Mouse (Mus musculus) heart, embryonic 13.5 days (tissue): ENCODE measurements around the gene Taok3. TPM values are rescaled to one million over a fixed set of nuclear protein-coding genes. Genes with fewer than 3 reads are reported as not detected.
A peak's percentile ranks its signal among the peaks of the same experiment; 100 is the strongest.

Source experiments
- ATAC-seq: fragments of 200-750 bp; cut with Nextera tagmentation; 2 replicates; pipeline ENCODE4 v1.8.0; 2017; ENCODE audit warnings: moderate TSS enrichment; ENCODE audit not compliant: insufficient number of reproducible peaks, low FRiP score, low TSS enrichment; ENCODE audit errors: extremely low read depth
- H3K27ac ChIP-seq: fragments of 300-500 bp; sonication (generic); replicated peaks from 2 replicates; pipeline ENCODE4 v1.5.1; 2015; ENCODE audit warnings: moderate library complexity, mild to moderate bottlenecking, inconsistent platforms
- H3K27me3 ChIP-seq: fragments of 300-500 bp; sonication (generic); replicated peaks from 2 replicates; pipeline ENCODE4 v1.6.1; 2015; ENCODE audit warnings: mild to moderate bottlenecking, inconsistent platforms
- H3K36me3 ChIP-seq: fragments of 300-500 bp; sonication (generic); 2 replicates; pipeline ENCODE4 v1.6.1; 2015; ENCODE audit warnings: mild to moderate bottlenecking, inconsistent platforms
- H3K4me1 ChIP-seq: fragments of 300-500 bp; sonication (generic); 2 replicates; pipeline ENCODE4 v1.6.1; 2015; ENCODE audit warnings: inconsistent platforms
- H3K4me2 ChIP-seq: fragments of 300-500 bp; sonication (generic); 2 replicates; pipeline ENCODE4 v1.6.1; 2015; ENCODE audit warnings: inconsistent platforms, mild to moderate bottlenecking, moderate library complexity
- H3K4me3 ChIP-seq: fragments of 300-500 bp; sonication (generic); 2 replicates; pipeline ENCODE4 v1.5.1; 2015; ENCODE audit warnings: moderate library complexity, mild to moderate bottlenecking, inconsistent platforms
- H3K9ac ChIP-seq: fragments of 300-500 bp; sonication (generic); 2 replicates; pipeline ENCODE4 v1.6.1; 2015; ENCODE audit warnings: inconsistent platforms, mild to moderate bottlenecking, moderate library complexity
- H3K9me3 ChIP-seq: fragments of 300-500 bp; sonication (generic); 2 replicates; pipeline ENCODE4 v1.6.1; 2016; ENCODE audit warnings: inconsistent platforms
- WGBS: fragments of 180-500 bp; shearing (Covaris S2); methylation state at CpG from one replicate; pipeline ENCODE4 v1.1.7; 2015; ENCODE audit warnings: mixed read lengths; 5-methylcytosine and 5-hydroxymethylcytosine counted together
- polyA plus RNA-seq: library from polyadenylated mRNA; unstranded; fragments of >200 nt; fragmentation: Nextera tagmentation; extraction: Ambion mirVana; gene quantifications from 2 replicates; pipeline ENCODE4 v1.2.1, GENCODE M21; 2015

Gene Taok3
- polyA plus RNA-seq, 1 experiment from 2014 or later = 8.5 TPM

DNA sequence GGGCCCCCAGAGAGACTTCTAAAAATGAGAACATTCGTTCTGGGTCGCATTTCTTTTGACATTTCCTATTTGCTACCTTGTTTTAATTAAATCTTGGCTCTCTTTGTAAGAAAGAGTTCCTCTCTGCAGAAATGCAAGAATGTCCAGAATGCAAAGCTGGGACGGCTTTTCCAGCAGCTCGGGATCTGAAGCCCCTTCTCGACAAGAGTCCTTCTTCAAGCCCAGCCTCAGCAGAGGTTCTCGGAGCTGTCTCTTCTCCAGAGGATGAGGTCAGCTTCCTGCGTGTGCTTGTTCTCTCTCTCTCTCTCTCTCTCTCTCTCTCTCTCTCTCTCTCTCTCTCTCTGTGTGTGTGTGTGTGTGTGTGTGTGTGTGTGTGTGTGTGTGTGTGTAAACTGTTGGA lies 2.2 kb upstream of the Taok3 start:
- Histone ChIP-seq H3K36me3 (peaks cover 10% of the 10 kb centered on the region), H3K4me3 (no peak overlapping the region), H3K9me3 (no peaks in the 10 kb centered on the region), H3K4me1 (peaks cover 25% of the 10 kb centered on the region), H3K9ac (no peak overlapping the region), H3K4me2 (no peak overlapping the region), H3K27me3 (0 out of 2 replicates have a peak, but pooled peaks cover 10% of the 10 kb centered on the region), H3K27ac (no peak overlapping the region)
- WGBS = 63% methylated on average over 7 of the region's 7 CpGs
- ATAC-seq = no peak

DNA sequence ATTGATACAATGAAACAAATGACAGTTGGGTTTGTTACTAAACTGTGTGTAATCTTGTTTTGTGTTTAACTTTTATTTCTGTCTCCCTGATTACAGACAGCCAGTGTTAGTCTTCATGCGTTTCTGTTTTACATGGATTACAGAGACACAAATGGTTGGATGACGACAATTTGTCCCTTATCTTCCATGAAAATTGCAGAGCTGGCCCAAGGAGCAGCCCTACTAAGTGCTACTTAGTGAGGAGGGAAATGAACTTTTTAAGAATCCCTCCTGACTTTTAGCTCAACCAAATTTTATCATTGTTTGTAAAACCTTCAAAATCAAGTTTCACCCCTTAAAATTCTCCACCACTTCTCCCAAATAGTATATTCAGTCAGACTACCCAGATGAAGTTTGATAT lies 1.7 kb upstream of the Taok3 start:
- peaks cover 29% of the 10 kb centered on the region for H3K4me1 ChIP-seq

DNA sequence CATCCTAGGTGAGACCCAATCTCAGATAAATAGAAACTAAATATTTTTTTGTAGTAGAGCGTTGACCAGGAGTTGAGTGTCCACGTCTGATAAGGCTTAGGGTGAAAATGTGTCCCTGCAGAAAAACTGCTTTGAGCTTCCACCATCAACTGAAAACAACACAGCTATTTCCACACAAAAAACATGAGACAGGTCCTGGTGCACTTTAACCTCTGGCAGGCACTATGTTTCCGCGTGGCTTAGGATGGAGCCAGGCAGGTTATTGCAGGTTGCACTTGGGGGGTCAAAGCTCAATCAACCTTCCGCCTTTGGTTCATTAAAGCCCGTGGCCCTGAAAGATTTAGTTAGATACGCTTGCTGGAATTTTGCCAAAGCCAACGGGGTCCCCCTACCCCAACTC lies 1.1 kb upstream of the Taok3 start:
- WGBS = 67% methylated on average over 8 of the region's 8 CpGs

More for the DNA sequence above, 1.7 kb upstream of the Taok3 start:
- ATAC-seq = no peak
- 83% methylated on average over 2 of the region's 2 CpGs for WGBS
- Histone ChIP-seq H3K9ac (no peak overlapping the region), H3K27me3 (0 out of 2 replicates have a peak, but pooled peaks cover 10% of the 10 kb centered on the region), H3K4me3 (no peak overlapping the region), H3K4me2 (no peak overlapping the region), H3K27ac (no peak overlapping the region), H3K36me3 (peaks cover 5% of the 10 kb centered on the region), H3K9me3 (no peaks in the 10 kb centered on the region)

DNA sequence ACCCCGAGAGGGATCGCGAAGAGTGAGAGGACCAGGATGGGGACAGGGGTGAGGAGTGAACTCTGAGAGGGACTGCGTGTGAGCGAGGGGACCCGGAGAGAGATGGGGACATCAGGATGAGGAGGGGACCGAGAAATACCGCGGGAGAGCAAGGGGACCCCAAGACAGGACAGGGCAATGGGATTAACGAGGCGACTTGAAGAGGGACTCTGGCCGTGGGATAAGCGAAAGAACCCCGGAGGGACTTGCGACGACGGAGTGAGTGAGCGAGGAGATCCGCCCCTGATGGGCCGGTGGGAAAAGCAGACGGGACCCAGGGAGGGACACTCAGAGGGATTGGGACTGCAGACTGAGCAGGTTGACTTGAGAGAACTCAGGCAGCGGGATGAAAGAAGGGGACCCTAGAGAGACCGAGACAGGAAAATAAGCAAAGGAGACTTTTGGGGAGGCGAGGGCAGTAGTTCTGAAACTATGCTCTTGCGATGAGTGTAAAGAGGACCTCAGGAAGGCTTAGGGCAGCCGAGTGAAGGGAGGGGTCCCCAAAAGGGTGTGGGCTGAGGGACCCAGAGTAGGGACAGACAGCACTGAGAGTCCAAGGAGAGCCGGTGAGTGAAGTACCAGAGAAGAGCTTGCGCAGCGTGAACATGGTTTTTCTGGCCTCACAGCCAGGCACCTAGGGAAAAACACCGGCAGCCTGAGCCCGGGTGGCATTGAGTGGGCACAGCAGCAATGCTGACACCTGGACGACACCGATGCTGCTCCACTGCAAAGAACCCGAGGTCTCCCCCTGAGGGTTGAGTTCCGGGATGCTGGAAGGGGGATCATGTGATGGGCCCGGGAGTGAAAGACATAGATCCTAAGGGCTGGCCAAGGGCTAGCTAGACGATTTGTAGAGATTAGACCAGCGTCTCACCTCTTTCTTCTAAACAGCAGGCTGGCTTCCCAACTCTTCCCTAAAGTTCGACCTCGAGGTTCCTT lies 849 bp downstream of the Taok3 start:
- H3K36me3 ChIP-seq = no peaks in the 10 kb centered on the region

More for the DNA sequence above, 1.1 kb upstream of the Taok3 start:
- no peak for ATAC-seq
- no peak overlapping the region for H3K27ac ChIP-seq
- H3K9ac ChIP-seq = no peak overlapping the region
- H3K27me3 ChIP-seq = 0 out of 2 replicates have a peak, but pooled peaks cover 10% of the 10 kb centered on the region
- H3K4me1 ChIP-seq = peaks cover 29% of the 10 kb centered on the region
- no peaks in the 10 kb centered on the region; the same call in 1 of the 2 replicates for H3K36me3 ChIP-seq
- peak overlapping the region; percentile 96 for H3K4me2 ChIP-seq
- peak overlapping the region; percentile 82 for H3K4me3 ChIP-seq
- no peaks in the 10 kb centered on the region for H3K9me3 ChIP-seq

DNA sequence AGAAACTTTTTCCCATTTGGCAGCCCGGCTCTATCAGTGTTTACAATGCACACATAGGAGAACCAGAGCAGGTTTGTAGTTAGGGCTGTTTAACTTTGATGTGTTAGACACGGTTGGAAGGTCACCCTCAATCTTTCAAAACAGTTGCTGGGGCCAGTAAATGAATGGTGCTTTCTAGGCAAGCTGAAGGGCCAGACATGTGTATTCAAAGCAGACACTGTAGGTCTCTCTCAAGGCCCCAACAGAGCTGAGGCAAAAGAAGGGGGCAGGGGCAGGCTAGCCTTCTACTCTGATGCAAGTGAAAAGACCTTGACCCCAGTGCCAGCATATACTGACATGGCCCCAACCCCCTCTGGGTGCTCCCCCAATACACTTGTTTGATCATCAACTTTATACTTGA lies 1.7 kb downstream of the Taok3 start:
- ATAC-seq = no peak
- H3K4me3 ChIP-seq = peak overlapping the region; percentile 82
- H3K27me3 ChIP-seq = 0 out of 2 replicates have a peak, but pooled peaks cover 10% of the 10 kb centered on the region
- peaks cover 22% of the 10 kb centered on the region for H3K4me1 ChIP-seq
- WGBS = 7% methylated on average over 2 of the region's 2 CpGs
- no peaks in the 10 kb centered on the region for H3K9me3 ChIP-seq
- H3K36me3 ChIP-seq = no peaks in the 10 kb centered on the region
- H3K9ac ChIP-seq = no peak overlapping the region
- H3K27ac ChIP-seq = no peak overlapping the region
- peak overlapping the region; percentile 96 for H3K4me2 ChIP-seq

More for the DNA sequence above, 849 bp downstream of the Taok3 start:
- H3K27me3 ChIP-seq = 0 out of 2 replicates have a peak, but pooled peaks cover 10% of the 10 kb centered on the region
- H3K4me3 ChIP-seq = peak overlapping the region; percentile 82
- WGBS = under 1% methylated on average over 40 of the region's 40 CpGs
- peaks cover 22% of the 10 kb centered on the region for H3K4me1 ChIP-seq
- H3K9me3 ChIP-seq = no peaks in the 10 kb centered on the region
- H3K9ac ChIP-seq = peak overlapping the region; percentile 83
- no peak for ATAC-seq
- peak overlapping the region; percentile 96 for H3K4me2 ChIP-seq
- 0 out of 2 replicates have a peak overlapping the region, but pooled peaks have one; percentile 20 for H3K27ac ChIP-seq

DNA sequence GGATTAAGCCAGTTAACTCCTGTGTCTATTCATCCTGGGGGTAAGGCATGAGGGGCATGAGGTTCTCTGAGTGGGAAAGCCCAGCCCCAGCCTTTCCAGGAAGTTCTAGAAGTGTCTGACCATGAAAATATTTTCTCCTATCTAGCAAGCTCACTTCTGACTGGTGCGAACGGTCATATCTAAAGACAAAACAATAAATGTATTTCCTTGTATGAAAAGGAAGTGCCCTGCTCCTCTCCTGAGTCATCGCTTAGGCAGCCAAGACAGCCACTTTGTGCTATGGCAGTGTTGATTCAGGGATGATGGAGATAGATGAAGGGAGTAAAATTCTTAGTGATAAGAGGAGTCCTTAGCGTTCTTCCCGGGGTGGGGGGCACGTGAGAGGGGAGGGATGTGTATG lies 3.2 kb downstream of the Taok3 start:
- Histone ChIP-seq H3K9me3 (no peaks in the 10 kb centered on the region), H3K9ac (no peak overlapping the region), H3K4me2 (no peak overlapping the region), H3K27ac (no peak overlapping the region), H3K4me3 (no peak overlapping the region), H3K27me3 (0 out of 2 replicates have a peak, but pooled peaks cover 10% of the 10 kb centered on the region), H3K4me1 (peaks cover 22% of the 10 kb centered on the region), H3K36me3 (no peaks in the 10 kb centered on the region)
- WGBS = 47% methylated on average over 6 of the region's 6 CpGs
- no peak for ATAC-seq

DNA sequence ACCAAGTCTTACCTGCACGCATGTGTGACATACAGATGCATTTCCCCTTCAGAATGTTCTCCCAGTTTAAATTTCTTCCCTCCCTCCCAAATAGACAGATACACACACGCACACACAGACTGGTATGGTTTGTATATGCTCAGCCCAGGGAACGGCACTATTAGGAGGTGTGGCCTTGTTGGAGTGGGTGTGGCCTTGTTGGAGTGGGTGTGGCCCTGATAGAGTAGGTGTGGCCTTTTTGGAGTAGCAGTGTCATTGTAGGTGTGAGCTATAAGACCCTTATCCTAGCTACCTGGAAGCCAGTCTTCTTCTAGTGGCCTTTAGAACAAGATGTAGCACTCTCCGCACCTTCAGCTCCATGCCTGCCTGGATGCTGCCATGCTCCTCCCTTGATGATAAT lies 3.9 kb downstream of the Taok3 start:
- no peak overlapping the region for H3K27ac ChIP-seq
- no peaks in the 10 kb centered on the region for H3K9me3 ChIP-seq
- WGBS = 84% methylated on average over 4 of the region's 4 CpGs
- H3K4me2 ChIP-seq = no peak overlapping the region
- H3K4me1 ChIP-seq = peaks cover 20% of the 10 kb centered on the region
- 0 out of 2 replicates have a peak, but pooled peaks cover 10% of the 10 kb centered on the region for H3K27me3 ChIP-seq
- H3K36me3 ChIP-seq = no peaks in the 10 kb centered on the region
- no peak overlapping the region for H3K4me3 ChIP-seq
- ATAC-seq = no peak
- no peak overlapping the region for H3K9ac ChIP-seq

DNA sequence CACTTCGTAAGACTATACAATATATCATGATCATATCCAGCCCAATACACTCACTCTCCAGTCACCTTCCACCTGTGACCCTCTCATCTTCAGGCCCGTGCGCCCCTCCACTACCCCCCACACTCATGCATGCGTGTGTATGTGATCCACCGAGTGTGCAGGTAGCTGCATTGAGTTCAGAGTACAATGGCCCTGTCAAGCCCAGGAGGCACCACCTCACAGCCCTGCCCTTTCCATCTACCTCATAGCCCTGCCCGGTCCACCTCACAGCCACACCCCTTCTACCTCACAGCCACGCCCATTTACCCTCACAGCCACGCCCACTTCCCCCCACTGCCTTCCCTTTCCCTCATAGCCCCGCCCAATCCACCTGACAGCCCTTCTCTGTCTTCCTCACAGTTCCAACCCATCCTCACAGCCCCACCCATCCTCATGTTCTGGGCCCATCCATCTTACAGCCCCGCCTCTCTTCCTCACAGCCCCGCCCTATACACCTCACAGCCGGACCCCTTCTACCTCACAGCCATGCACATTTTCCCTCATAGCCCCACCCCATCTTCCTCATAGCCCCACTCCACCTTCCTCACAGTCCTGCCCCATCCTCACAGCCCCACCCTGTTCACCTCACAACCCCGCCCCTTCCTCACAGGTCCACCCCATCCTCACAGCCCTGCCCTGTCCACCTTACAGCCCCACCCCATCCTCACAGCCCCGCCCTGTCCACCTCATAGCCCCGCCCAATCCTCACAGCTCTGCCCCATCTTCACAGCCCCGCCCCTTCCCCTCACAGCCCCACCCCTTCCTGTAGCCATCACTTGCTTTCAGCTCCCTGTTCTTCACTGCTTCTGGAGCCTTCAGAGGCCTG lies 5.8 kb downstream of the Taok3 start:
- ATAC-seq = peak; percentile 70
- H3K9me3 ChIP-seq = no peaks in the 10 kb centered on the region
- no peaks in the 10 kb centered on the region for H3K36me3 ChIP-seq
- 82% methylated on average over 16 of the region's 16 CpGs for WGBS
- H3K27me3 ChIP-seq = 0 out of 2 replicates have a peak, but pooled peaks cover 10% of the 10 kb centered on the region
- no peak overlapping the region for H3K27ac ChIP-seq
- H3K4me2 ChIP-seq = no peak overlapping the region
- H3K4me1 ChIP-seq = peaks cover 14% of the 10 kb centered on the region
- H3K9ac ChIP-seq = no peak overlapping the region
- no peak overlapping the region for H3K4me3 ChIP-seq

DNA sequence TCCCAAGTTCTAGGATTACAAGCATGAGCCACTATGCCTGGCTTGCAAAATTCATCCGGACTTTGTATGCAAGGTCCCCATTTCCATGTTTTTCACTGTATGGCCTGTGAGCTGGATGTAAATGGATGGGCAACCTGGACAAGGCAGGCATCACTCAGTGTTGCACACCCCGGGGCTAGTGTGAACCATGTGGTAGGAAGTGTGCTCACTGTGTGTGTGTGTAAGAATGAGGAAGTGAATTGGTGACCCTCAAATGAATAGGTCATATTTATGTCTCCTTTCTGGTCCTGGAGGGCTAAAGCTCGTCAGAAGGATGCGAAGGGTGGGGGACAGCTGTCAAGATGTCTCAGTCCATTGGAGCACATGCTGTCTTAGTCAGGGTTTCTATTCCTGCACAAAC lies 7.1 kb downstream of the Taok3 start:
- Histone ChIP-seq H3K9ac (no peak overlapping the region), H3K9me3 (no peaks in the 10 kb centered on the region), H3K4me2 (no peak overlapping the region), H3K4me1 (0 out of 2 replicates have a peak, but pooled peaks cover 4% of the 10 kb centered on the region), H3K27ac (no peak overlapping the region), H3K27me3 (0 out of 2 replicates have a peak, but pooled peaks cover 4% of the 10 kb centered on the region), H3K4me3 (no peak overlapping the region), H3K36me3 (no peaks in the 10 kb centered on the region)
- no peak for ATAC-seq
- 82% methylated on average over 4 of the region's 4 CpGs for WGBS

DNA sequence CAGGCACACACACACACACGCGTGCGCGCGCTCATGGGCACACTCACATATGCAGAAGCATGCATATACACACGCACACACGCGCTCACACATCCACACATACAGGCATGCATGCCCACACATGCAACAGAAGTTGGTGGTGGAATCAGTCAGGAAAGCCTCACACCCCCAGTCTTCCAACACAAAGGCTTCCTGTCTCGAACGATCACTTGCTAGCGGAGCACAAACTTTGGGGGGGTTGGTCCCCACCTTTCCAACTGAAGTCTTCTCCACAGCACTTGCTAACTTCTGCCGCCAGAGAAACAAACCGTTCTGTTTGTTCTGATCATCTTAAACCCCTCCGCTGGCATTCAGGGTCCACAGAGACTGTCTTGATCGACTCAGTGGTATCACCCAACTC lies 10.8 kb downstream of the Taok3 start:
- Histone ChIP-seq H3K36me3 (no peaks in the 10 kb centered on the region), H3K4me1 (peaks cover 25% of the 10 kb centered on the region), H3K4me3 (no peak overlapping the region), H3K9me3 (no peaks in the 10 kb centered on the region), H3K27ac (no peak overlapping the region), H3K9ac (no peak overlapping the region), H3K27me3 (no peaks in the 10 kb centered on the region), H3K4me2 (no peak overlapping the region)
- no peak for ATAC-seq
- WGBS = 88% methylated on average over 15 of the region's 15 CpGs
